Mouse (Mus musculus) heart, postnatal 0 days (tissue): Measurements from ENCODE around the gene Pole2.

Source experiments
- CTCF ChIP-seq: IDR thresholded peaks from 2 replicates; pipeline ENCODE4 v1.5.1; 2016; ENCODE audit warnings: antibody characterized with exemption, control low read depth, low read depth
- EP300 ChIP-seq: IDR thresholded peaks from 2 replicates; pipeline ENCODE4 v1.6.1; 2016; ENCODE audit warnings: antibody characterized with exemption, low read depth

DNA sequence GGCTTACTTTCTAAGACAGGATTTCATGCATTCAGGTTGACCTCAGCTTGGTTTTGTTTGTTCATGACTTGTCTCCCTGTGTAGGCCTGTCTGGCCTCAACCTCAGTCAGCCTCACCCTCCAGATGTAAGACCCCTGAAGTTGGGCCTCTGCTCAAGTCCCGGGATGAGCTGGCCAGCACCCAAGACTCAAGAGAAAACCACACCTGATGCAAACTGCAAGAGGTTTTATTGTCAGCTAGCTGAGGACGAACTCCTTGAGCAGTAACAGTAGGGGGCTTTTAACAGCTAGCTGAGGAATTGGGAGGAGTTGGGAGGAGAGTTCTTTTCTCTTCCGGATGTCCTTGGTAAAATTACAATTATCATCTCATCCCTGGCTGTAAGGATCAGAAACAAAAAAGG, 50.5 kb downstream of the Pole2 start:
- no peak for TF ChIP-seq EP300
- no peak for TF ChIP-seq CTCF
